Mouse (Mus musculus): ENCODE results near the gene Plek2.
"Not testable (repeated sequence)": the region's sequence is repeated elsewhere in the genome, so short reads cannot be mapped to it uniquely, and the experiment has no call there.

The Plek2 gene

DNA sequence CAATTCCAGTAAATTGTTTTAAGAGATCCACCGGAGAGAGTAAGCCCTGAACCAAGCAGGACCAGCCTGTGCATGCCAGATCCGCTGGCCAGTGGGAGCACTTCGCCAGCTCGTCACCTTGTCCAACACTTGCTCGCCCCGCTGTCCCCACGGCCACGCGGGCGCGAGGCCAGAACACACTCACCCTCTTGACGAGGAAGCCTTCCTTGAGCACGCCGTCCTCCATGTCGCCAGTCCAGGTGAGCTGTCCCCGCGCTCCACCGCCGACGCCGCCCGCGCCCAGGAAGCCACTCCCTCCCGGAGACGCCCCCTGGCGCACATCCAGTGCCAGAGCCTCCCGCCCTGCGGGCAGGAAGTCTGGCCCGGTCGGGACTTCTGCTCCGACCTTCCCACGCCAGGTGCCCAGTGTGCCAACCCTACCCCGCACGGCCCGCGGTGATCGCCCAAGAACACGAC is at the start of gene Plek2:
Plek2 (minus strand) TSS at position 258 of the 456 bp plus-strand sequence.
- DNase-seq (ENCODE audit: low read depth, low spot score): peak; percentile 34

DNA sequence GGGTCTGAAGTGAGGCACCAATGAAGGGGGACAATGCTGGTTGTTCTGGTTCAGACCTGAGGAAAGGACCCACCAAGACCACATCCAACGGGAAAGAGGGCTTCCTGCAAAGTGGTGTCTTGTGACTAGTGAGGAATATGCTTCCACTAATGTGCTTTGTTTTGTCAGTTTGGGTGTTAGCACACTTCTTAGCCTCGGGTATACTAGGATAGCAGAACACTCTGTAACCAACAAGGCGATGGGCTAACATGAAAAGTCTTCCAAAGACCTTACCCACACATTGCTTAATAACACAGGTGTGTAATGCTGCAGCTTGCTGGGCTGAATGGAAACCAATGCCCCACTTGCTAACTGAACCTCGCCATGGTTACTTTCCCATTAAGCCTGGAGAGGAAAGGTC is 49.6 kb upstream of the Plek2 start:
- no peak for DNase-seq (ENCODE audit: low read depth, low spot score)

- no peak for DNase-seq (ENCODE audit: low read depth, low spot score)
These were observed 45.7 kb upstream of the Plek2 start for GRCm38 (mm10) chr12:78952484-78952883.

- DNase-seq (ENCODE audit: low read depth, low spot score): no peak
These were observed 45.3 kb upstream of the Plek2 start for GRCm38 (mm10) chr12:78952053-78952452.

DNA sequence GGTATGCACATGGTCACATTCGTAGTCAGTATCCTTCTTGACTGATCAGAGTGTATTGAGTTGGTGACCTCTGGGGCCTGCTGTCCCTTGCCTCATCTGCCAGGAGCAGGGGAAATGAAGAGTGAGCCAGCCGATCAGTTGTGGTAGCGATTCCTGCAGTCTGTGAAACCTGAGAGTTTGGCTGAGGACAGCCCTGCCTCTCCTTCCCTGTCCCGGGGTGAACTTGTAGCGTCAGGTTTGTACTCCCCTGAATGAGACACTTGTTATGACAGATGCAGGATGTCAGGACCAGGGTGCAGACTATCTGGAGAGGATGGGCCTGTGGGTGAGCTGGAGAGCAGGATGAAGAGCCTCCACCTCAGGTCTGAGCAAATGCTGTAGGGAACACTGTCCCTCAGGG is 40.9 kb upstream of the Plek2 start:
- DNase-seq (ENCODE audit: low read depth, low spot score): no peak

- DNase-seq (ENCODE audit: low read depth, low spot score): no peak
These were observed 40.4 kb upstream of the Plek2 start for GRCm38 (mm10) chr12:78947161-78947560.

DNA sequence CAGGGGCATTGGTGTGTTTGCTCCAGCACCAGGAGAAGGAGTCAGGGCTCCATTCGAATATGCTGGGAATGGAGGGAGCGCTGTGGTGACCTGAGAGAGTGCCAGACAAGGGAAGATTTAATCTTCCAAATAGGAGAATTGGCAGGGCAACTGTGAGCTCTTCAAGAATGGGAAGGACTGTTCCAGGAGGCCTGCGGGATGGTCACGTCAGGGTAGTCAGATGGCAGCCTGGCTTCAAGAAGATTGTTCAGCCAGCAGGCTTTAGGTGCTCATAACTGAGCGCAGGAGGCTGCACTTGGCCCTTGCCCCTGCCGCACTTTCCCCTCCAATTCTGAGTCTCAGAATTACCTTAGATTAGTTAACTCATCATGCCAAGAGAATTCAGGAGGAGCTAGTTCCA is 36.2 kb upstream of the Plek2 start:
- DNase-seq (ENCODE audit: low read depth, low spot score): no peak

GRCm38 (mm10) chr12:78940081-78940480 is 33.3 kb upstream of the Plek2 start:
- DNase-seq (ENCODE audit: low read depth, low spot score): no peak

DNA sequence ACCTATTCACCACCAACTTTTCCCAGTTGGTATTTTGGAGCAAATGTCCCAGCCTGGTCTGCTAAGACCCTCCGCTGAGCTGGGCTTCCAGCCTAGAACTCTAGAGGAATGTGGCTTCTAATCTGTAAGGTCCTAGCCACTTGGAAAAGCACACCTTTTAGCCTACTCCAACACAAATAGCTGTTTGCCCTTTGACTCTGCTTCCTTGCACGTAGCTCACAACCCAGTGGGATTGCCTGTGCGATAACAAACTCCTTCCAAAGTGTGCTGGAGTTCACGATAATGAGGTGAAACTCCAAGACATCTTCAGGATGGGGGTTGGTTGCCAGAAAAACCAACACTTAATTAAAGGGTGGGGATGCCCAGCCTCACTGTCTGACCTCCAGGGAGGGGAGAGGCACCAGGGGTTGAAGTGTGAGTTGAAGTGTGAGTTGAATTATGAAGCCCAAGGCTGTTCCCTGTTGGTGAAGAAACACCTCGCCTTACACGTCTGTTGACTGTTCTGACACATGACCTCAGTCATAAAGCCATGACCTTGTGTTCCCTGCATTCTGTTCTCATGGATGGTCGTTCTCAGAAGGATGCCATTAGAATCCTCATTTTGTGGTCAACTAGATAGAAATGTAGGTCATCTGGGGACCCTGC is 32.8 kb upstream of the Plek2 start:
- no peak for DNase-seq (ENCODE audit: low read depth, low spot score)

GRCm38 (mm10) chr12:78936494-78936893 is 29.7 kb upstream of the Plek2 start:
- DNase-seq (ENCODE audit: low read depth, low spot score): no peak

DNA sequence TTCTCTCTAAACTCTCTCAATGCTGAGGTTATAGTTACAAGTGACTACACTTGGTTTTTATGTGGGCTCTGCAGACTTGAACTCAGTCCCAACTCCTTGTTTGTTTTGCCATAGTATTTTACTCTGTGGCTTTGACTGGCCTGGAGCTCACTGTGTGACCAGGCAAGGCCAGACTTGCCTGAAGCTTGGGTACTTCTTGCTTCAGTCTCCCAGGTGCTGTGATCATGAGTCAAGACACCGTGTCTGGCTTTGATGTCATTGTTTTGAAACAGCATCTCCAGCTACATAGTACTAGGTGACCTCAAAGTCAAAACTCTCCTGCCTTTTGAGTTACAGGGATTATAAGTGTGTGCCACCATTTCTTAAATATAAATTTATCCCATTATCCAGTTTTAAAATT is 23.1 kb upstream of the Plek2 start:
- no peak for DNase-seq (ENCODE audit: low read depth, low spot score)

DNA sequence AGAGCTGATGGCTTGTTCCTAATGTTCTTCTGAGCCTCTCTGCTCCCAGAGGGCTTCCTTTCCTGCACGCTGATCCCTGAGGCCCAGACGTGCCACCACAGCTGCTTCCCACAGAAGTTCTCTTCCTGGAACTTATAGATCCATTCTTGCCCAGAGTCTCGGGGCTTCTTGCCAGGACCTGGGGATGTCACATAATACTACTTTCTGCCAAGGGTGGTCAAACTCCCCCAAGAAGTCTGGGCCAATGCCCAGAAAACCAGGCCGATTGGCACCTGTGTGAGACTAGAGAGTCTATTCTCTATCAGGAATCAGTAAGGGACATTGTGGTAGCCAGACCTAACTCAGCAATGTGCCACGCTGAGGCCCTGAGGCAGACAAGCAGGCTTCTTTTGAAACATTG is 20.5 kb upstream of the Plek2 start:
- DNase-seq (ENCODE audit: low read depth, low spot score): no peak

DNA sequence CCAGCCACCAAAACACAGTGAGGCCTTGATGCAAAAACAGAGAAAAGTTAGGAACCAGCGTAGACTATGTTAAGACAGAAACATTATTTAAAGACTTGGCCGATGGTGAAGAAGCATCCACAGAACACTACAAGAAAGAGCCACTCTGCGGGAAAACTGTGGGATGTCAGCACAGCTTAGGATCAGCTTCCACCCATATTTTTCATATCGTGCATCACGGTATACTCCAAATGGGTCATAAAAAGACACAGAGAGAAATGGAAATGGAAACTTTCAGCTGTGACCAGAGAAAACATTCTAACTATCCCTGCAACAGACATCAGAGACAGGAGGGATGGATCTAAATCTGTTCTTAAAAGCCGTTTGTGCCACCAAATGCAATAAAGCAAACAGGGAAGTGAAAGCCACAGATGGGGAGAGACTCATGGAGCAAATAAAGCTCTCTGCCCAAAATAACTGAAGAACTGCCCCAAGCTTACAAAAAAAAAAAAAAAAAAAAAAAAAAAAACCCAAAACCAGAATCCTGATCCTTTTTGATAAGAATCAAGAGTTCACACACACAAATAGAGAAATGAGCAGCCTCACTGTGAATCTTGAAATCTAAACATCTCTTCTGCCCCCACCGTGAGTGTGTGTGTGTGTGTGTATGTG is 16.9 kb upstream of the Plek2 start:
- DNase-seq (ENCODE audit: low read depth, low spot score): no peak

DNA sequence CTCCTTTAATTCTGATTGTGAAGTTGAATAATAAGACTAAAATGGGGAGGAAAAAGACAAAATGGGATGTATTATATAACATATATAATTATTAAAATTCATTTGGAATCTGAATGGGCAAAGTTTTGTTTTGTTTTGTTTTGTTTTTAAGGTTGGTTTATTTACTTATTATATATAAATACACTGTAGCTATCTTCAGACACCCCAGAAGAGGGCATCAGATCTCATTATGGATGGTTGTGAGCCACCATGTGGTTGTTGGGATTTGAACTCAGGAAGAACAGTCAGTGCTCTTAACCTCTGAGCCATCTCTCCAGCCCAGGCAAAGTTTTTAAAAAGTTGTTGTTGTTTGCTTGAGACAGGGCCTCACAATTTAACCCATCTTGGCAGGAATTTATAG is 16.2 kb upstream of the Plek2 start:
- DNase-seq (ENCODE audit: low read depth, low spot score): not testable (repeated sequence)

DNA sequence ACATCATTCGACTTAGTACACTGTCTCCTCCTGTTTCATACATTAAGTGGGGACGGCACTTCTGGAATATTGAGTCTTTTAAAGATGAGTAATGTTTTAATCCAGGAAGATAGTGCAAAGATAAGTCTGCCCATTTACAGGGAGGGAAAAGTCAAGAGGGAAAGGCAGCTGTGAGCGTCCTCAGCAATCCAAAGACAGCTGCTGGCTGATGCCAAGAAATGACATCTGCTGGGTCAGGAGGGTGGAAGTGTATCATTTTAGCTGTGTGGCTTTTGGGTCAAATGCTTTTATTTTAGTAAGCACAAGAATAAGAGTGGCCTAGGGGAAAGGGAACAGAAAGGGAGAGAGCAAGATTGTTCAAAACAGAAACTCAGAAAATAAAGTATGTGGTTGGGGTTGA is 15.3 kb upstream of the Plek2 start:
- DNase-seq (ENCODE audit: low read depth, low spot score): no peak

DNA sequence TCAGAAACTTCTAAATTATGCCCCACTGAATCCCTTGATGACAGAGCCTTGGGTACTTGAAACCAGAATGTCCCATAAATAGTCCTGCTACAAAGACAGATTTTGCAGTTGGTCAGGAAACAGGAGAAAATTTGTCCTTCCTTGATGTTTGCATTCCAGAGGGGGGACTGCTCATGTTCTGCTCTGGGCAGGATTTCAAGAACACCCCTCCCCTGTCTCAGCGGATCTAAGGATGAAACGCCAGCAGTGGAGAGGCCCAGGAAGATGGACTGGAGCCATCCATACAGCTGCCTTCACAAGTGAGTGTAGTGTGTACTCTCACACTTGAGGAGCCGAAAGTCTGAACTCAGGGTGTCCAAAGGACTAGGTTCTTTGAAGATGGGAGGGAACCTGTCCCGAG is 14.7 kb upstream of the Plek2 start:
- DNase-seq (ENCODE audit: low read depth, low spot score): no peak

DNA sequence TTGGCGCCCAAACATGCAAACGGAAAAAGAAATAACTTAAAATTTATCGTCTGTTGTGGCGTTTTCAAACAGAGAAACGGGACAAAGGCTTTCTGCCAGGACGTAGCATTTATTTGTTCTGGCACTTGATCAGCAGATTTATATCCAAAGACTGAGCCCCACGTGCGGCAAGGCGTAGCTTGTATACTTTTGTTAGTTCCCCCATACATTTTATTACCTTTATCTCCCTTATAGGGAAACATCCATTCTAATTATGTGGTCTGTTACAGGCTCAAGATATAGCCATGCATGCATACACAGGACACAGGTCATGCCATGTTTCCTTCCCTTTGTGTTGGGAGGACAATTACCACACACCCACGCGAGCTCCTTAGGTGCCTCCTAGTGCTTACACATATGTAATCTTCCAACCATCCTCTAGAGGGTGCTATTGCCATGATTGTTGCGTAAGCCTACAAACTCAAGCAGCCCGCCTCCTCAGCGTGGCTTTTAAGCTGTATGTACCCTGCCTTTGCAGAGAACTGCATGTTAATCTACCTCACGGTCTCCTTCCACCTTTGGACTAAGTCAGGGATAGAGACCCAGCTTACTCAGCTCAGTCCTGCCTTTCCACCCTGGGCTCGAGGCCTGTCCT is 12.4 kb upstream of the Plek2 start:
- DNase-seq (ENCODE audit: low read depth, low spot score): peak; percentile 72

DNA sequence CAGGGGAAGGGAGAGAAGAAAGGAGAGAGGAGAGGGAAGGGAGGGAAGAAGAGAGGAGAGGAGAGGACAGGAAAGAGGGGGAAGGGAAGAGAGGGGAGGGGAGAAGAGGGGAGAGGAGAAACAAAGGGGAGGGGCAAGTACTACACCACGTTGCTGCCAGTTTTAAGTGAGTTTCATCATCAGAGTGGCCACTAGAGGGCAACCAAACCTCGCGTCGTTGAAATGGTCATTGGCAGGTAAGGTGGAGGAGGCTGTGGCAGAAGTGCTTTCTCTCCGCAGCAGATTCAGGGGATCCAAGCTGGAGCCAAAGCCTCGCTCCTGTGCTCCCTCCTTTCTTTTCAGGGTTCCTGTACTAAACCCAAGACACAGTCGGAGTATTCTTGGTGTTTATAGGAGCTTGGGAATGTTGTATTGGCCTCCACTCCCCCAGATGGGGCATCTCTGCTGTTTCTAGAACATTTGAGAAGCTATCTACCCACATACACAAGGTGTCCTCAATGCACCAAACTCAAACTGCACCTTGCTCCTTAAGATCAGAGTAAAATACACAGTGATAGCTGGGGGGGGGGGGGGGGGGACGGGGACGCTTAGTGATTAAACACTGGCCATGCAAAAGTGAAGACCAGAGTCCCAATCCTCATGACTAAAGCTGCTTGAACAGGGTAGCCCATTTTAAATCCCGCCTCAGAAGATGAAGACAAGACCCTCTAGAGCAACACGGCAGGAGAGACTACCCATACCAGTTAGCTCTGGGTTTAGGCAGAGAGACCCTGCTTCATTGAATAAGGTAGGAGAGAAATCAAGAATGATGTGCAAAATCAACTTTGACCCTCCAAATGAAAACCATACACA is 11.7 kb upstream of the Plek2 start:
- peak; percentile 79 for DNase-seq (ENCODE audit: low read depth, low spot score)

- DNase-seq (ENCODE audit: low read depth, low spot score): no peak
These were observed 9.5 kb upstream of the Plek2 start for GRCm38 (mm10) chr12:78916278-78916677.

- DNase-seq (ENCODE audit: low read depth, low spot score): no peak
These were observed 8.8 kb upstream of the Plek2 start for GRCm38 (mm10) chr12:78915561-78915960.

GRCm38 (mm10) chr12:78914458-78914857 is 7.7 kb upstream of the Plek2 start:
- DNase-seq (ENCODE audit: low read depth, low spot score): no peak

Data from retina, postnatal 7 days (tissue).